Mouse (Mus musculus): ENCODE data around the gene AI464131. TPM values are rescaled to one million over a fixed set of nuclear protein-coding genes. Genes with fewer than 3 reads are reported as not detected.

Gene AI464131
- polyA plus RNA-seq, 1 experiment from 2014 or later: 8.3 TPM

- 37% methylated on average over 7 of the region's 7 CpGs for WGBS
- peak; percentile 38 for DNase-seq (ENCODE audit: low spot score)
- Histone ChIP-seq H3K9me3 (ENCODE audit: control insufficient read depth, low read length) (no peaks in the 10 kb centered on the region), H3K9ac (ENCODE audit: low read depth, low read length) (peak overlapping the region; percentile 17; the same call in 1 of the 2 replicates), H3K4me2 (replicated peaks; ENCODE audit: low read depth, low read length) (peak overlapping the region; percentile 6; the same call in 1 of the 2 replicates), H3K4me3 (ENCODE audit: low read depth, low read length) (no peak overlapping the region), H3K4me1 (replicated peaks; ENCODE audit: control insufficient read depth, insufficient read depth, low read length) (peaks cover 16% of the 10 kb centered on the region), H3K27ac (ENCODE audit: low read depth, low read length) (peak overlapping the region; percentile 75), H3K36me3 (ENCODE audit: control insufficient read depth, insufficient read depth, low read length) (no peaks in the 10 kb centered on the region), H3K27me3 (ENCODE audit: control insufficient read depth, insufficient read depth, low read length) (no peaks in the 10 kb centered on the region)
- no peak for ATAC-seq (ENCODE audit: low FRiP score)
These were observed 23.7 kb upstream of the AI464131 start for GRCm38 (mm10) chr4:41526553-41526952.

DNA sequence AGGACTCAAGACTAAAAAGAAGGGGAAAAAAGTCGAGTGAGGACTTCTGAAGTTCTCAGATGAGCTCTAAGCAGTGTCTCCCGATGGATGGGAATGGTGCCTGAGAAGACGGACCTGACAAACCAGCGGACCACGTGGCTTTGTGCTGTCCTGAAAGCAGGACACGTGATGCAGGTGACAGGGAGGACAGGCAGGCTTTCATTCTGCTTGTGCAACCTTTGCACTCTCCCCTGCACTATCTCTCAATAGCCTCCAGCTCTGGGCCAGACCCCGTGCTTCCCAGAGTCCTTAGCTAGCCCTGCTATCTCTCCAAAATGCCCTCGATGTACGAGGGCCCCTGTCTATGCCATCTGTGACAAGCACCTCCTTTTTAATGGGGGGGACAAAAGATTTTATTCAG, 22.0 kb upstream of the AI464131 start:
- no peaks in the 10 kb centered on the region for H3K36me3 ChIP-seq (ENCODE audit: control insufficient read depth, insufficient read depth, low read length)
- H3K27ac ChIP-seq (ENCODE audit: low read depth, low read length): no peak overlapping the region
- ATAC-seq (ENCODE audit: low FRiP score): no peak
- no peak overlapping the region for H3K4me3 ChIP-seq (ENCODE audit: low read depth, low read length)
- H3K4me1 ChIP-seq (replicated peaks; ENCODE audit: control insufficient read depth, insufficient read depth, low read length): peaks cover 16% of the 10 kb centered on the region
- H3K9ac ChIP-seq (ENCODE audit: low read depth, low read length): no peak overlapping the region
- H3K4me2 ChIP-seq (replicated peaks; ENCODE audit: low read depth, low read length): no peak overlapping the region
- DNase-seq (ENCODE audit: low spot score): no peak
- H3K9me3 ChIP-seq (ENCODE audit: control insufficient read depth, low read length): no peaks in the 10 kb centered on the region
- H3K27me3 ChIP-seq (ENCODE audit: control insufficient read depth, insufficient read depth, low read length): no peaks in the 10 kb centered on the region
- 78% methylated on average over 9 of the region's 9 CpGs for WGBS

DNA sequence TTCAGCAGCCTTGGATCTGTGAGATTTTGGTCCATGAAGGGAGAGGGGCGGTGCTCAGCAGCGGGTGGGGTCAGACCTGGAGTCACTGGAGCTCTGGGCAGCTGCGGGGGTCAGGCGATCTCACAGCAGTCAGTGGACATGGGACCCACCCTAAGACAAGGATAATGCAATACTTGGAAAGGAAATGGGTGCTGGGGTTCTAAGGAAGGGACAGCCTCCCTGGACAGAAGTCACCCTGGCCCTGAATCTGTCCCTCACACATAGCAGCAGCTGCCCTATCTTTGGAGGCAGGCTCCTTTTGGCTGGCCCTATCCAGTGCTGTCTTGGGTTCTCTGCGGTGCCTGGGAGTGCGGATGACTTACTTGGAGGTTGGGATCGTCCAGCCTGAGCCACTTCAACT, 21.0 kb upstream of the AI464131 start:
- no peaks in the 10 kb centered on the region for H3K9me3 ChIP-seq (ENCODE audit: control insufficient read depth, low read length)
- H3K4me3 ChIP-seq (ENCODE audit: low read depth, low read length): no peak overlapping the region
- H3K4me1 ChIP-seq (replicated peaks; ENCODE audit: control insufficient read depth, insufficient read depth, low read length): peaks cover 16% of the 10 kb centered on the region
- H3K27me3 ChIP-seq (ENCODE audit: control insufficient read depth, insufficient read depth, low read length): no peaks in the 10 kb centered on the region
- H3K9ac ChIP-seq (ENCODE audit: low read depth, low read length): no peak overlapping the region
- no peak overlapping the region for H3K27ac ChIP-seq (ENCODE audit: low read depth, low read length)
- 79% methylated on average over 7 of the region's 7 CpGs for WGBS
- H3K4me2 ChIP-seq (replicated peaks; ENCODE audit: low read depth, low read length): no peak overlapping the region
- DNase-seq (ENCODE audit: low spot score) (no peak), ATAC-seq (ENCODE audit: low FRiP score) (no peak)
- H3K36me3 ChIP-seq (ENCODE audit: control insufficient read depth, insufficient read depth, low read length): no peaks in the 10 kb centered on the region

GRCm38 (mm10) chr4:41522788-41523187, 19.9 kb upstream of the AI464131 start:
- Histone ChIP-seq H3K4me1 (replicated peaks; ENCODE audit: control insufficient read depth, insufficient read depth, low read length) (peaks cover 6% of the 10 kb centered on the region), H3K4me3 (ENCODE audit: low read depth, low read length) (no peak overlapping the region), H3K9ac (ENCODE audit: low read depth, low read length) (no peak overlapping the region), H3K27ac (ENCODE audit: low read depth, low read length) (no peak overlapping the region), H3K4me2 (replicated peaks; ENCODE audit: low read depth, low read length) (no peak overlapping the region), H3K36me3 (ENCODE audit: control insufficient read depth, insufficient read depth, low read length) (no peaks in the 10 kb centered on the region), H3K9me3 (ENCODE audit: control insufficient read depth, low read length) (no peaks in the 10 kb centered on the region), H3K27me3 (ENCODE audit: control insufficient read depth, insufficient read depth, low read length) (no peaks in the 10 kb centered on the region)
- 55% methylated on average over 5 of the region's 5 CpGs for WGBS
- DNase-seq (ENCODE audit: low spot score) (peak; percentile 66), ATAC-seq (ENCODE audit: low FRiP score) (no peak)

- H3K27me3 ChIP-seq (ENCODE audit: control insufficient read depth, insufficient read depth, low read length): no peaks in the 10 kb centered on the region
- DNase-seq (ENCODE audit: low spot score): no peak
- no peaks in the 10 kb centered on the region for H3K9me3 ChIP-seq (ENCODE audit: control insufficient read depth, low read length)
- H3K4me3 ChIP-seq (ENCODE audit: low read depth, low read length): no peak overlapping the region
- H3K4me1 ChIP-seq (replicated peaks; ENCODE audit: control insufficient read depth, insufficient read depth, low read length): peaks cover 4% of the 10 kb centered on the region
- H3K9ac ChIP-seq (ENCODE audit: low read depth, low read length): no peak overlapping the region
- no peak for ATAC-seq (ENCODE audit: low FRiP score)
- no peaks in the 10 kb centered on the region for H3K36me3 ChIP-seq (ENCODE audit: control insufficient read depth, insufficient read depth, low read length)
- WGBS: 84% methylated on average over 6 of the region's 6 CpGs
- H3K27ac ChIP-seq (ENCODE audit: low read depth, low read length): no peak overlapping the region
- no peak overlapping the region for H3K4me2 ChIP-seq (replicated peaks; ENCODE audit: low read depth, low read length)
These were observed 19.3 kb upstream of the AI464131 start for GRCm38 (mm10) chr4:41522136-41522535.

DNA sequence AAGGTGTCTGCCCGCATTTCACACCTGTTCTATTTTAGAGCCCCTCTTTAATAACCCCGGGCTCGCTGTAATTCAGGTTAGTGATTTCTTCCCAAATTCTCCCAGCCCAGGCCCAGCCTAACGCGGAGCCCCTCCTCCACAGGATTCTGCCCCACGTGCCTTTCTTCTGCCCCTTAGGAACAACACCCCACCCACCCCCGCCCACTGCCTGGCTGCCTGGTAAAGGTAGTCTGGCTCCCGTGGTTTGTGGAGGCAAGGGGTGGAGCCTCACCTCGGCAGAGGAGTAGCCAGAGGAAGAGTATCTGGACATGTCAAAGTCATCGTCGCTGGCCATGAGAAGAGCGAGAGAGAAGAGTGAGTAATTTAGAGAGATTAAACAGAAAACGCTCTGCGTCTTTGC, 17.8 kb upstream of the AI464131 start:
- ATAC-seq (ENCODE audit: low FRiP score): no peak
- H3K27ac ChIP-seq (ENCODE audit: low read depth, low read length): no peak overlapping the region
- H3K9me3 ChIP-seq (ENCODE audit: control insufficient read depth, low read length): no peaks in the 10 kb centered on the region
- no peaks in the 10 kb centered on the region for H3K36me3 ChIP-seq (ENCODE audit: control insufficient read depth, insufficient read depth, low read length)
- DNase-seq (ENCODE audit: low spot score): no peak
- H3K4me2 ChIP-seq (replicated peaks; ENCODE audit: low read depth, low read length): no peak overlapping the region
- H3K4me1 ChIP-seq (replicated peaks; ENCODE audit: control insufficient read depth, insufficient read depth, low read length): no peaks in the 10 kb centered on the region
- no peak overlapping the region for H3K9ac ChIP-seq (ENCODE audit: low read depth, low read length)
- H3K27me3 ChIP-seq (ENCODE audit: control insufficient read depth, insufficient read depth, low read length): no peaks in the 10 kb centered on the region
- H3K4me3 ChIP-seq (ENCODE audit: low read depth, low read length): no peak overlapping the region
- WGBS: 49% methylated on average over 14 of the region's 14 CpGs

DNA sequence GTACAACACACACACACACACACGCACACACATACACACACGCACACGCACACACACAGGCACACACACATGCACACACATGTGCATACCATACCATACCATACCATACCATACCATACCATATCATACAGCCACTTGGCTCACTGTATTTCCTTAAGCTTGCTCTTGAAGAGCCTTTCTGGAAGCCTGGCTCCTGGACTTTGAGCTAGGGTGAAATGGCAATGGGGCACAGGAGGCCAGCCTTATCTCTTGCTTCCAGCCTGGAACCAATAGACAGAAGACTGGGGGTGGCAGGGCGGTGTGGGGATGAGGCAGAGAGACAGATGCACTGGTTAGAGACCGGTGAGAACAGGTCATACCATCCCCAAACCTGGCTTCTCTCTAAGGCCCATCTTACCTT, 16.3 kb upstream of the AI464131 start:
- Histone ChIP-seq H3K27me3 (ENCODE audit: control insufficient read depth, insufficient read depth, low read length) (no peaks in the 10 kb centered on the region), H3K4me3 (ENCODE audit: low read depth, low read length) (no peak overlapping the region), H3K9me3 (ENCODE audit: control insufficient read depth, low read length) (no peaks in the 10 kb centered on the region), H3K4me2 (replicated peaks; ENCODE audit: low read depth, low read length) (no peak overlapping the region), H3K36me3 (ENCODE audit: control insufficient read depth, insufficient read depth, low read length) (no peaks in the 10 kb centered on the region), H3K27ac (ENCODE audit: low read depth, low read length) (no peak overlapping the region), H3K4me1 (replicated peaks; ENCODE audit: control insufficient read depth, insufficient read depth, low read length) (no peaks in the 10 kb centered on the region), H3K9ac (ENCODE audit: low read depth, low read length) (no peak overlapping the region)
- WGBS: 93% methylated on average over 5 of the region's 5 CpGs
- DNase-seq (ENCODE audit: low spot score): no peak
- ATAC-seq (ENCODE audit: low FRiP score): no peak

DNA sequence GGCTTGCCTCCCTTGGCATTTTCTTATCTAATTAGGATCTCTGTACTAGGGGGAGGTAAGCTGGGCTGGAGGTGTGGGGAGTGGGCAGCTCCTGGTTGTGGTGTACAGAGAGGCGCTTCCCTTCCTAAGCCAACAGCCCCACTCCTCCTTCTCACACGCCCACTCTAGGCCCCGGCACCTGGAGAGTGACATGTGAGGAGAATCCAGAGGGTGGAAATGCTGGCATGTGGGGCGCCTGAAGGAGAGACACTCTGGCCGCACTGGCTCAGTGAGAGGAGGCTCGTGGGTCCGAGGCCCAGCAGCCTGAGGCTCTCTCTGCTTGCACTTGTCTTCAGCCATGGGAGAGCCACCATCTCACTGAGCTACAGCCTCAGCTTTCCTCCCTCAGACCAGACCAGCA, 15.5 kb upstream of the AI464131 start:
- Histone ChIP-seq H3K9ac (ENCODE audit: low read depth, low read length) (no peak overlapping the region), H3K27me3 (ENCODE audit: control insufficient read depth, insufficient read depth, low read length) (no peaks in the 10 kb centered on the region), H3K9me3 (ENCODE audit: control insufficient read depth, low read length) (no peaks in the 10 kb centered on the region), H3K4me1 (replicated peaks; ENCODE audit: control insufficient read depth, insufficient read depth, low read length) (no peaks in the 10 kb centered on the region), H3K4me2 (replicated peaks; ENCODE audit: low read depth, low read length) (no peak overlapping the region), H3K27ac (ENCODE audit: low read depth, low read length) (no peak overlapping the region), H3K4me3 (ENCODE audit: low read depth, low read length) (no peak overlapping the region), H3K36me3 (ENCODE audit: control insufficient read depth, insufficient read depth, low read length) (no peaks in the 10 kb centered on the region)
- WGBS: 83% methylated on average over 7 of the region's 7 CpGs
- no peak for DNase-seq (ENCODE audit: low spot score)
- no peak for ATAC-seq (ENCODE audit: low FRiP score)

GRCm38 (mm10) chr4:41517233-41517632, 14.4 kb upstream of the AI464131 start, which contains the start of gene 1110017D15Rik:
1110017D15Rik (minus strand) TSS chr4:41517333.
- no peaks in the 10 kb centered on the region for H3K9me3 ChIP-seq (ENCODE audit: control insufficient read depth, low read length)
- H3K9ac ChIP-seq (ENCODE audit: low read depth, low read length): no peak within 1 kb of the TSS
- H3K4me3 ChIP-seq (ENCODE audit: low read depth, low read length): no peak within 1 kb of the TSS
- no peaks in the 10 kb centered on the region for H3K36me3 ChIP-seq (ENCODE audit: control insufficient read depth, insufficient read depth, low read length)
- ATAC-seq (ENCODE audit: low FRiP score): no peak
- no peaks in the 10 kb centered on the region for H3K4me1 ChIP-seq (replicated peaks; ENCODE audit: control insufficient read depth, insufficient read depth, low read length)
- DNase-seq (ENCODE audit: low spot score): no peak
- WGBS: 89% methylated on average over 2 of the region's 2 CpGs
- no peak within 1 kb of the TSS for H3K27ac ChIP-seq (ENCODE audit: low read depth, low read length)
- no peak within 1 kb of the TSS for H3K4me2 ChIP-seq (replicated peaks; ENCODE audit: low read depth, low read length)
- no peaks in the 10 kb centered on the region for H3K27me3 ChIP-seq (ENCODE audit: control insufficient read depth, insufficient read depth, low read length)
